Mouse (Mus musculus): ENCODE results near the gene Cenpx. TPM values are rescaled to one million over a fixed set of nuclear protein-coding genes. Genes with fewer than 3 reads are reported as not detected.
A peak's percentile ranks its signal among the peaks of the same experiment; 100 is the strongest.
"Not testable (repeated sequence)": the region's sequence is repeated elsewhere in the genome, so short reads cannot be mapped to it uniquely, and the experiment has no call there.

Gene Cenpx
- polyA plus RNA-seq, 1 experiment from 2014 or later, result 108 TPM

GRCm38 (mm10) chr11:120731858-120732680, 18.5 kb upstream of the Cenpx start, which contains the start of gene Cbr2:
TSS of gene Cbr2 (minus strand) at chr11:120732114.
- H3K4me1 ChIP-seq, result peaks cover 4% of the 10 kb centered on the region; the same call in 1 of the 2 replicates
- WGBS, result 75% methylated on average over 12 of the region's 12 CpGs
- no peak within 1 kb of the TSS for H3K9ac ChIP-seq (replicated peaks)
- ATAC-seq (ENCODE audit: low FRiP score), result no peak
- H3K4me2 ChIP-seq, result no peak within 1 kb of the TSS
- H3K27me3 ChIP-seq (replicated peaks), result no peaks in the 10 kb centered on the region
- H3K36me3 ChIP-seq, result no peaks in the 10 kb centered on the region
- no peak within 1 kb of the TSS for H3K27ac ChIP-seq (replicated peaks)
- no peak within 1 kb of the TSS for H3K4me3 ChIP-seq (replicated peaks)
- no peaks in the 10 kb centered on the region for H3K9me3 ChIP-seq (replicated peaks)

- no peak for ATAC-seq (ENCODE audit: low FRiP score)
- no peak overlapping the region for H3K27ac ChIP-seq (replicated peaks)
- H3K27me3 ChIP-seq (replicated peaks), result no peaks in the 10 kb centered on the region
- H3K4me2 ChIP-seq, result no peak overlapping the region
- no peak overlapping the region for H3K9ac ChIP-seq (replicated peaks)
- H3K9me3 ChIP-seq (replicated peaks), result no peaks in the 10 kb centered on the region
- H3K4me3 ChIP-seq (replicated peaks), result no peak overlapping the region
- peaks cover 11% of the 10 kb centered on the region for H3K4me1 ChIP-seq
- 100% methylated on average over 1 of the region's 1 CpGs for WGBS
- no peaks in the 10 kb centered on the region for H3K36me3 ChIP-seq
These were observed 17.9 kb upstream of the Cenpx start for GRCm38 (mm10) chr11:120731395-120731794.

GRCm38 (mm10) chr11:120730331-120730870, 16.9 kb upstream of the Cenpx start:
- no peak overlapping the region for H3K4me3 ChIP-seq (replicated peaks)
- 89% methylated on average over 10 of the region's 10 CpGs for WGBS
- no peak overlapping the region for H3K4me2 ChIP-seq
- ATAC-seq (ENCODE audit: low FRiP score), result no peak
- no peaks in the 10 kb centered on the region for H3K9me3 ChIP-seq (replicated peaks)
- 0 out of 2 replicates have a peak, but pooled peaks cover 7% of the 10 kb centered on the region for H3K27me3 ChIP-seq (replicated peaks)
- H3K4me1 ChIP-seq, result peaks cover 16% of the 10 kb centered on the region
- H3K27ac ChIP-seq (replicated peaks), result no peak overlapping the region
- no peak overlapping the region for H3K9ac ChIP-seq (replicated peaks)
- 0 out of 2 replicates have a peak, but pooled peaks cover 1% of the 10 kb centered on the region for H3K36me3 ChIP-seq

GRCm38 (mm10) chr11:120729432-120730050, 16.0 kb upstream of the Cenpx start:
- ATAC-seq (ENCODE audit: low FRiP score); H3K9me3 ChIP-seq (replicated peaks); H3K4me3 ChIP-seq (replicated peaks); H3K9ac ChIP-seq (replicated peaks); H3K36me3 ChIP-seq; H3K27me3 ChIP-seq (replicated peaks); H3K27ac ChIP-seq (replicated peaks): not testable (repeated sequence)
- H3K4me2 ChIP-seq, result peak overlapping the region; percentile 40
- H3K4me1 ChIP-seq, result peaks cover 16% of the 10 kb centered on the region
- WGBS, result 2% methylated on average over 17 of the region's 21 CpGs

- Histone ChIP-seq H3K9me3 (replicated peaks) (no peaks in the 10 kb centered on the region), H3K4me2 (no peak overlapping the region), H3K4me1 (peaks cover 16% of the 10 kb centered on the region), H3K9ac (replicated peaks) (no peak overlapping the region), H3K27me3 (replicated peaks) (0 out of 2 replicates have a peak, but pooled peaks cover 7% of the 10 kb centered on the region), H3K36me3 (peaks cover 9% of the 10 kb centered on the region; the same call in 1 of the 2 replicates), H3K27ac (replicated peaks) (no peak overlapping the region), H3K4me3 (replicated peaks) (no peak overlapping the region)
- ATAC-seq (ENCODE audit: low FRiP score), result no peak
- WGBS, result 70% methylated on average over 11 of the region's 11 CpGs
These were observed 15.1 kb upstream of the Cenpx start for GRCm38 (mm10) chr11:120728530-120729240.

DNA sequence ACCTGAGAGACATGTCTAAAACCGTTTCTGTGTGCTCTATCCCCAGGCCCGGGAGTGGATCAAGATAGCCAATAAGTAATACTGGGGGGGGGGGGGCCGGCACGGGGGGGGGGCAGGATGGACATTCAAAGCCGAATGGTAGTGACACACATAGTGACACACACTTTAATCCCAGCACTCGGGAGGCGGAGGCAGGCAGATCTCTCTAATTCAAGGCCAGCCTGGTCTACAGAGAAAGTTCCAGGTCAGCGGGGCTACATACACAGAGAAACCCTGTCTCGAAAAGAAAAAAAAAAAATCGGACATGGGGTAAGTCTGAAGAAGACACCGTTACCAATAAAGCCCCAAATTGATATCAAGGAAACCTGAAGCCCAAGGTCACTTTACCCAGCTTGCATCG, 14.0 kb upstream of the Cenpx start:
- Histone ChIP-seq H3K4me3 (replicated peaks) (no peak overlapping the region; the same call in 1 of the 2 replicates), H3K4me2 (peak overlapping the region; percentile 93), H3K36me3 (peaks cover 13% of the 10 kb centered on the region; the same call in 1 of the 2 replicates), H3K27me3 (replicated peaks) (peaks cover 7% of the 10 kb centered on the region; the same call in 1 of the 2 replicates), H3K27ac (replicated peaks) (no peak overlapping the region), H3K4me1 (peaks cover 22% of the 10 kb centered on the region), H3K9ac (replicated peaks) (no peak overlapping the region), H3K9me3 (replicated peaks) (no peaks in the 10 kb centered on the region)
- ATAC-seq (ENCODE audit: low FRiP score), result no peak
- WGBS, result 64% methylated on average over 11 of the region's 12 CpGs

GRCm38 (mm10) chr11:120727169-120727527, 13.6 kb upstream of the Cenpx start, which contains the start of gene Dcxr:
TSS of gene Dcxr (minus strand) at chr11:120727281.
- Histone ChIP-seq H3K4me2 (peak within 1 kb of the TSS; percentile 93), H3K36me3 (peaks cover 13% of the 10 kb centered on the region; the same call in 1 of the 2 replicates), H3K9ac (replicated peaks) (peak within 1 kb of the TSS; percentile 57), H3K27me3 (replicated peaks) (peaks cover 7% of the 10 kb centered on the region; the same call in 1 of the 2 replicates), H3K9me3 (replicated peaks) (no peaks in the 10 kb centered on the region), H3K4me3 (replicated peaks) (peak within 1 kb of the TSS; percentile 53), H3K4me1 (peaks cover 26% of the 10 kb centered on the region), H3K27ac (replicated peaks) (no peak within 1 kb of the TSS)
- peak; percentile 77 for ATAC-seq (ENCODE audit: low FRiP score)
- WGBS, result under 1% methylated on average over 14 of the region's 14 CpGs

DNA sequence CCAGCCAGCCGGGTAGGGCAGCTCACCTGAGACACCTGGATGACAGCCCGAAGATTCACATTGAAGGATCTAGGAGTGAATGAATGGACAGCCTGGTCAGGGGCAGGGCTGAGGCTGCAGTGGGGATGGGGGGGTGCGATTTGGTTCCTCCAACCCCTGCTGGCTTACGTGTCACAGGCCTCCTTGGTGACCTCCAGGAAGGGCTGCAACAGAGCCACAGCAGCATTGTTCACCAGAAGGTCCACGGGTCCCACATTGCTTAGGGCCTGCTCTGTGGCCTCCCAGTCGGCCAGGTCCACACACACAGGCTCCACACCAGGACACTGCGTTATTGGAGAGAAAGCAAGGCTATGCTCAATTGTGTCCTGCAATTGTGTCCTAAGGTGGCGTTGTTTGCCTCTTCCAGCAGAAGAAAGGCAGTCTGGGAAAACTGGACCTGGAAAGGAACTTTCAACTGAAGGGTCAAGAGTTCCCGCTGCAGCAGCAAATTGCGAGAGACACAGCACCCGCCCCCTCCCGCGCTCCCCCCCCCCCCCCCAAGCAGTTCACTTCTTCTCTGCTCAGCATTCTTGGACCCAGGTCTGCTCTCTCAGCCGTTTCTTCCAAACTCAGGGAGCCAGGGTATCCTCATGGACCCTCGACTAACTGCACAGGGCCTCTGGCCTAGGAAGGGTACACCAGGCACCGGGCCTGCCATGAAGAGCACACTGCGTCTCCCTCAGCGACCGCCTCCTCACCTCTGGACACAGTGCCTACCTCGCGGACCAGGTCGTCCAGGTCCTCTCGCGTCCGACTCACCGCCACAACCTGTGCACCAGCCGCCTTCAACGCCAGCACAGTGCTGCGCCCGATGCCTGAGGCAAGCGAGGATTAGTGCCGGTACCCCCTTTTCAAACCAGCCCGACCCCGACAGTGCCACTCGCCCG, 13.0 kb upstream of the Cenpx start:
- ATAC-seq (ENCODE audit: low FRiP score), result peak; percentile 3; the same call in 1 of the 2 replicates
- Histone ChIP-seq H3K36me3 (peaks cover 13% of the 10 kb centered on the region; the same call in 1 of the 2 replicates), H3K27me3 (replicated peaks) (peaks cover 7% of the 10 kb centered on the region; the same call in 1 of the 2 replicates), H3K27ac (replicated peaks) (no peak overlapping the region), H3K4me1 (peaks cover 31% of the 10 kb centered on the region), H3K9ac (replicated peaks) (peak overlapping the region; percentile 57), H3K4me3 (replicated peaks) (peak overlapping the region; percentile 53), H3K4me2 (peak overlapping the region; percentile 93), H3K9me3 (replicated peaks) (no peaks in the 10 kb centered on the region)
- WGBS, result 20% methylated on average over 34 of the region's 36 CpGs

DNA sequence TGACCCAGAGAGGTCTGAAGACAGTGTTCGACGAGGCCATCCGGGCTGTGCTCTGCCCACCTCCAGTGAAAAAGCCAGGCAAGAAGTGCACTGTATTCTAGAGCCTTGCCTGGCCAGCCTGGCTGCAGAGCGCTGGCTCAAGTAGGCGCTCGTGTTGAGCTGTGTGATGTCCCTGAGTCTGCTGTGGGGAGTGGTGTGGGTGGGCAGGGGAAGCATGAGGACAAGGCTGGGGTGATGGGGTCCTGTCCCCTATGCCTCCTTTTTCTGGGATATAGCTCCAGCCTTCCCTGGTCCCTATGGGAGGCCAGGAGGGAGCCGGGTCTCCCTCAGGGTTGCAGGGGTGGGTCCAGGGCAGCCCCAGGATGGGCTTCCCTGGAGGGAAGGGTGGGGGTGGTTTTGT, 10.0 kb upstream of the Cenpx start:
- Histone ChIP-seq H3K27me3 (replicated peaks) (peaks cover 7% of the 10 kb centered on the region; the same call in 1 of the 2 replicates), H3K9me3 (replicated peaks) (no peaks in the 10 kb centered on the region), H3K4me2 (no peak overlapping the region), H3K4me3 (replicated peaks) (no peak overlapping the region), H3K4me1 (peaks cover 44% of the 10 kb centered on the region), H3K9ac (replicated peaks) (no peak overlapping the region), H3K27ac (replicated peaks) (no peak overlapping the region), H3K36me3 (peaks cover 24% of the 10 kb centered on the region)
- no peak for ATAC-seq (ENCODE audit: low FRiP score)
- 89% methylated on average over 7 of the region's 7 CpGs for WGBS

DNA sequence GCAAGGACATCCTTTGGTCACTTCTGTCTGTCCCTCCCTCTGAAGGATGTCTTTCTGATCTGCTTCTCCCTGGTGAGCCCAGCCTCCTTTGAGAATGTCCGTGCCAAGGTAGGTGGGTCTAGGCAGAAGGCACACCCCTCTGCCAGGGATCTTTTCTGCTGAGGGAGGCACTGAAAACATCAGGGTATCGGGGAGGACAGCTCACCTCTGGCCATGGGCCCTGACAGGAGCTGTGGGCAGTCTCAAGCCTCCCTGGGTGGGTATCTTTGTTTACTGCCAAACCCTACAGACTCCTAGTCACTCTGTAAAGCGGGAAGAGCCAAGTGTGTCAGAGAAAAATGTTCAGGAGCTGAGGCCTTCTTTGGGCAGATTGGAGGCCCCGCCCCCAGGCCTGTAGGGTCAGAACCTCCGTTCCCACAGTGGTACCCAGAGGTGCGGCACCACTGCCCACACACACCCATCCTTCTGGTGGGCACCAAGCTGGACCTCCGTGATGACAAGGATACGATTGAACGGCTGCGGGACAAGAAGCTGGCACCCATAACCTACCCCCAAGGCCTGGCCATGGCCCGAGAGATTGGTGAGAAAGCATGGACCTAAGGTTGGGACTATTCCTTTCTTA, 9.3 kb upstream of the Cenpx start:
- no peak for ATAC-seq (ENCODE audit: low FRiP score)
- no peak overlapping the region for H3K27ac ChIP-seq (replicated peaks)
- H3K27me3 ChIP-seq (replicated peaks), result peaks cover 7% of the 10 kb centered on the region; the same call in 1 of the 2 replicates
- H3K36me3 ChIP-seq, result peaks cover 29% of the 10 kb centered on the region
- WGBS, result 89% methylated on average over 11 of the region's 11 CpGs
- H3K4me3 ChIP-seq (replicated peaks), result peak overlapping the region; percentile 63
- no peak overlapping the region for H3K9ac ChIP-seq (replicated peaks)
- H3K4me2 ChIP-seq, result peak overlapping the region; percentile 89
- H3K4me1 ChIP-seq, result peaks cover 44% of the 10 kb centered on the region
- H3K9me3 ChIP-seq (replicated peaks), result no peaks in the 10 kb centered on the region
